Mouse (Mus musculus) mouse embryonic stem cell (cell line): ENCODE data around the gene Igfbpl1.

Experiments
- in situ Hi-C, 2 experiments: fragments of 300-500 bp; cut with MboI; formaldehyde crosslinking; loops; 1 replicate in 1 of 2; 3 replicates in 1 of 2; pipeline ENCODE4 v1.14.3; 2019 to 2020; ENCODE audit warnings: low sequenced_read_pairs in 2 of 2, low pct_unique_long_range_greater_than_20kb in 1 of 2, mixed read lengths in 1 of 2; ENCODE audit not compliant: unreplicated experiment in 1 of 2

Gene Igfbpl1

DNA sequence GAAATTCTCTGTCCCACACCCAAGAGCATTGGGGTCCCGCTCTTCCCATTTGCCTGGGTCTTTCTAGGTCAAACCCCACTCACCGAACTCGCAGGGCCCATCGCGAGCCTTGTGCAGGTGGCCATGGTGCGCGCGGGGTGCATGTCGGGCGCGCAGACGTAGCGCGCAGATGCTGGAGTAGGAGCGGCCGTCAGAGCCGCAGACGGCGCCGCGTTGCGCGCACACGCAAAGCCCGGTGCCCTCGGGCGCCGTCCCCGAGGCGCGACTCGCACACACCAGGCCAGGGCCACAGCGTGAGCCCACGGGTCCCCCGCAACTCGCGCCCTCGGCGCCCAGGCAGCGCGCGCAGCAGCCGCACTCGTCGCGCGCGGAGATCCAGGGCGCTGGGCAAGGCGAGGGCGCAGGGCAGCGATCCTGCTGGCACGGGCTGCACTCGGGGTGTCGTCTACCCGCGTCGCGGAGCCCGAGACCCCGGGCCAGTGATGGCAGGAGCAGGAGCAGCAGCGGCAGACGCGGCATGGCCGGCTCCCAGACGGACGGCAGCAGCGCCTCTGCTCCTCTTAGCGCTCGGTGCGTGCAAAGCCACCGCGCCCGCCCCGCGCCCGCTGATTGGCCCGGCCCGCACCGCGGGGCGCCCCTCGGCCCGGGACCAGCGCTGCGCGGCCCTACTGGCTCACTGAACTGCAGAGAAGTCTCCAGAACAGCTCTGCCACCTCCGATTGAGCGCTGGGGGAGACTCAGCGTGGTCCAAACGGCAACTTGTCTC is at the start of gene Igfbpl1:
Gene Igfbpl1 (minus strand): TSS at position 649 of the 766 bp plus-strand sequence.
- in situ Hi-C loops: no loop called here

DNA sequence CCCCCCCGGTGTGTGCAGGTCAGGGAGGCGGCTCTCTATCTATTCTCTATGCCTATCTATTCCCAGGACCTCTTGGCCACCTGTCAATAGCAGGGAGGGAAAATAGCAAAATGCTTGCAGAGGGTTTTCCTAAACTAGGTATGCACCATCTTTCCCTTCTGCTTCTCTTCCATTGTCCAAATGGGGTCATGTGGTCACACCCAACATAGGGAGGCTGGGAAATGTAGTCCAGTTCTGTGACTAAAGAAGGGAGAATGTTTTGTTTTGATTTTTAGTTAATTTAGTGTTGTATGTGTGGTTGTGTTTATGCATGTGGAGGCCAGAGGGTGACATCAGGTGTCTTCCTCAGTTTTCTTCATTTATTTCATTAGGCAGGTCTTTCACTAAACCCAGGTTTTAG is 45.4 kb upstream of the Igfbpl1 start:
- in situ Hi-C loops: no loop called here

DNA sequence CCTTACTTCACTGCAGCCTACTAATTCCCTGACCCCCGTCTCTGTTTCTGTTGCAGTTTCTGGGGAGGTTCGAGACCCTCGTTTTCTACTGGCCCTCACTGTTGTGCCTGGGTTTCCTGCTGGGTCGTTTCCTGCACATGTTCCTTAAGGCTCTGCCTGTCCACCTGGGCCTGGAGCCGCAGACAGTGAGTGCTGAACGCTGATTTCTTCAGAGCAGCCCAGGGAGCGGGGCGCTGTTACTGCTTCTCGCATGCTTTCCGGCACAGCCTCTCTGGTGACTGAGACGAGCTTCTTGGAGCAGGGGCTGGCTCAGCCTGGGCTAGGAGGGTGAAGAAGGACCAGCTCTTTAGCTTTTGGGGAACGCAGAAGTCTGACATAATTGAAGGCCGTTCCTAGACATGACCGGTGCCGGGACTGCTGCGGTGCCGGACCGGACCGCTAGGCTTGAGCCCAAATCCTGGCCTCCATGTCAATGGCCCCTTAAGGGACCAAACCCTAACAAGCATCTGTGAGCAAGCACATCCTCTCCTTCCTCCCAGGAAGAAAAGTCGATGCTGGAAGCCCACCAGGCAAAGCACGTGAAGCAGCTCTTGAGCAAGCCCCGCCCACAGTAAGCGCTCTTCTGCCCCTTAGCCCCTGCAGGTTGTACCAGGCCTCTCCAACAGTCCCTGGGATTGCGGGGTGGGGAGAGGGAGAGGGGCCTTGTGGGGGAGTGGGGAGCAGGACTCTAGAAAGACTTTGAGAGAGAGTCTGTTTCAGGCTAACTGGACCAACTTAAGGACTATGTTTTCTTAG is 42.5 kb upstream of the Igfbpl1 start:
- in situ Hi-C loops: no loop called here

DNA sequence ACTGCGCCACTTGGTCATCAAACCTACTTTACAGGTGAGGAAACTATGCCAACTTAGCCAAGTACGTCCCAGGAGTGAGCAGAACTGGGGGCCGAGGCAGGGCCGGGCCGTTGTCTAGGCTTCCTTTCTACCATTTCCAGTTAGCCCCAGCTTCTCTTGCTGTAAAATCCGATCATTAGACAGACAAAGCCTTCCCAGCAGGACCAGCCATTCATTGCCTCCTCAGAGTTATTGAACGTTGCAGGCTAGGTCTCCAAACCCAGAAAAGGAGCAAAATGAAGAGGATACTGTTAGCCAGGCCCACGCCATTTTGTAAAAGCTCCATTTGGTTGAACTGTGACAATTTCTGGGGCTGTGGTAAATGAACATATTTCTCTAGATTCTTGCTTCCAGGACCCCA is 40.7 kb upstream of the Igfbpl1 start:
- in situ Hi-C loops: no loop called here

DNA sequence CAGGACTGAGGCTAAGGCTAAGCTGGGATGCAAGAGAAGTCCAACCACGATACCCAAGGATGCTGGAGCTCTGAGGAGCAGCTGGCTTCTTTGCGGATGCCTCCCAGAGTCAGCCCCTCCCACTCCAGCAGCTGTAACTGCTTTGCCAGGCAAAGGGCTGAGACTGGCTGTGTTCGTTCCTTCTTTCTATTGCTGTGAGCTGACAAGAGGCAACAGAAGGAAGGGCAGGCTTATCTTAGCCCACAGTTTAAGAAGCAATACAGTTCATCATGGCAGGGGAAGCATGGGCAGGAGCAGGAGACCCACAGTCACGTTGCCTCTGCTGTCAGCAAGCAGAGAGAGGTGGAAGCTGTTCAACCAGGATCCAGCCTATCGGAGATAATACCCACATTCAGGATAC is 34.4 kb upstream of the Igfbpl1 start:
- in situ Hi-C loops: no loop called here

DNA sequence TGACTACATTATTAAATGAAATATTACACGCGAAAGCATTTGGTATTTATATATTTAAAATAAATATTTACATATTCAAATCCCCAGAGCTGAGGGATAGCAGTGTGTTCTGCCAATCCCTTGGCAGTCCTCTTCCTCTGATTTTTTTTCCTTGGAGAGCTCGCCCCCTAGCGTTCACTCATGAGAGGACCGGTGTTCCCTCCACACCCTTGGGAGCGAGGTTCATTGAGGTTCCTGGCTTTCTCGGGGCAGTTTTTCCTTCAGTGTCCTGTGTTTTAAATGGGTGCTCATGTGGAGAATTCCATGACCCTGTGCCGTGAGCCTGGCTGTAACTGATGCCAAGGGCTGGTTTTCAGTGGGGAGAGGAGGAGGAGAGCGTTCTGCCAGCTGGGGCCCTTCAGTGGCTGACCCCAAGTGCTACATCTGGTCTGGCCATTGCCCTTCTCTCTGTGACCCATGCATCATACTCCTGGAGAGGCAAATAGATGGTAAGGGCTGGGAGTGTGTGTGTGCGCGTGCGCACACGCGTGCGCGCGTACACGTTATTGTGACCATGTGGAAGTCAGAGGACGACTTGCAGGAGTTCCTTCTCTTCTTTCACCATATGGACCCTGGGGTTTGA is 29.2 kb upstream of the Igfbpl1 start:
- in situ Hi-C loops: no loop called here

DNA sequence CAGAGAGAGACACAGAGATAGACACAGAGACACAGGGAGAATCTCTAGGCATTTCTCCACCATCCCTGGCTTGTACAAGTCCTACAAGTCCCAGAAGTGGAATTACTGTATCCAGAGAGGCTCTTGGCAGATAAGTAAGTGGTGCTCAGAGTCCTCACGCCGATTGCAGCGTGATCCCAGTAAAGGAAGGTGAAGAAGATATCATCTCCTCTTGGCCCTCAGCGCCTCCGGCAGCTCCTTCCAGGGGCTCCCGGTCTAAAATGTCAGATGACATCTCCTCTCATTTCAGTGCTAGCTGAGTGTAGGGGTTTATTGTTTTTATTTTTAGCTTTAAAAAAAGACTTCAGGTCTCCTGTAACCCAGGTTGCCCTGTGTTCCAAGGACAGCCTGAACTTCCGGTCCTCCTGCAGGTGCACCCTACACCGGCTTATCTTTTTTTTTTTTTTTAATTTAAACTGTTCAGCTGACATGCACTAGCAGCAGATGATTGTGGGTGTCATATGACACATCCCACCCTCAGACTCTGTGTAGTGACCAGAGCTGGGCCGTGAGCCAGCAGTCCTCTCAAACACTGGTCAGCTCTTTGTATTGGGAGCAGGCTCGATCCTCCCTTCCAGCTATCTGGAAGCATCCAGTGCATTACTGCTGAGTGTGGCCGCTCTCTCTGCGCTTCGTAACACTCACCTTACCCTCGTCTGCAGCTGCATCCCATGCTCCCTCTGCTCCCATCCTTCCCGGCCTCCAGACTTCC is 26.9 kb upstream of the Igfbpl1 start:
- in situ Hi-C loops: no loop called here

DNA sequence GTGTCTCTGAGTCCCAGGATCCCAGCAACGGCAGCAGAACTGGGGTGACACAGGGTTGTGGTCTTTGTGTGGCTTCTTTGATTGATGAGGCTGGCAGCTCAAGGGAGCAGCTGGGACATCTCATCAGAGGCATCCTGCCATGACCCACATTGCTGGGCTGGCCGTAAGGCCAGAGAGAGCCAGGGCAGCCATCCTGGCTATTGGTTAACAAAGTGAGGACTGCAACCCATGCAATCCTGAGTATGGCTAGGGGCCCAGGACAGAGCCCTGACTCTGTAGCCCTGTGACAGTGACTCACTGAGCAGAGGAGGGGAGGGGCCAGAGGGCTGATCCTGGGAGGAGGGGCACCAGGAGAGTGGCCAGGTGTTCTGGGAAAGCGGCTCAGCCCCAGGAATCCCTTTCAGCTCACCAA is 24.9 kb upstream of the Igfbpl1 start:
- in situ Hi-C loops: no loop called here

DNA sequence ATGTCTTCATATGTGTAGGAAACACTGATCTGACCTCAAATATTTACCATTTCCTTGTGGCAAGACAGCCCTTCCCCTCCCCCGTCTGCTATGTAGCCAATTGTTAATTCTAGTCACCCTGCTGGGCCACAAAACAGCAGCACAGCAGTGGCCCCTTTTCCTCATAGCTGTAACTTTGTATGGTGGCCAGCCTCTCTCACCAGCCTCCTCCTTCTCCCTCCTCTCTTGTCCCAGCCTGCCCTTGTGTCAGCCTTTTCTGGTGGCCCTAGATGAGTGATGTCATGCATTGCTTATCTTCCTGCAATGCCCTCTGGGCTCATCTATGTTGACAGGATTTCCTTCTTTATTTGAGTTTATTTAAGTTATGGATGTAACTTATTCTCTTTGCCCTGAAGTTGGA is 22.7 kb upstream of the Igfbpl1 start:
- in situ Hi-C loops: no loop called here

DNA sequence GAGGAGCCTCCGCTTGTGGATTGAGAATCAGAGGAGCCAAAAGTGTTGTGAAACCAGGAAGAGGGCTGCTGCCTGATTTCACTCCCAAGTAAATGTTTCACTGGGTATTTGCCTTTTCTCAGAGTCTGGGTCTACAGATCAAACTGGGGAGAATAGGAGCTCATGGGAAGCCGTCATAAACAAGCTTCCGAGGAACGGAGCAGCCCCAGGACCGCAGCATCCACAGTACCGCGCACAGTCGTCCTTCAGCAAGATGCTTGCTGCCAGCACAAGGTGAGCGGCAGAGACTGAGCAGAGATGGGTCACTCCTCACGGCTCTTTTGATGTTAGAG is 22.1 kb upstream of the Igfbpl1 start:
- in situ Hi-C loops: no loop called here

DNA sequence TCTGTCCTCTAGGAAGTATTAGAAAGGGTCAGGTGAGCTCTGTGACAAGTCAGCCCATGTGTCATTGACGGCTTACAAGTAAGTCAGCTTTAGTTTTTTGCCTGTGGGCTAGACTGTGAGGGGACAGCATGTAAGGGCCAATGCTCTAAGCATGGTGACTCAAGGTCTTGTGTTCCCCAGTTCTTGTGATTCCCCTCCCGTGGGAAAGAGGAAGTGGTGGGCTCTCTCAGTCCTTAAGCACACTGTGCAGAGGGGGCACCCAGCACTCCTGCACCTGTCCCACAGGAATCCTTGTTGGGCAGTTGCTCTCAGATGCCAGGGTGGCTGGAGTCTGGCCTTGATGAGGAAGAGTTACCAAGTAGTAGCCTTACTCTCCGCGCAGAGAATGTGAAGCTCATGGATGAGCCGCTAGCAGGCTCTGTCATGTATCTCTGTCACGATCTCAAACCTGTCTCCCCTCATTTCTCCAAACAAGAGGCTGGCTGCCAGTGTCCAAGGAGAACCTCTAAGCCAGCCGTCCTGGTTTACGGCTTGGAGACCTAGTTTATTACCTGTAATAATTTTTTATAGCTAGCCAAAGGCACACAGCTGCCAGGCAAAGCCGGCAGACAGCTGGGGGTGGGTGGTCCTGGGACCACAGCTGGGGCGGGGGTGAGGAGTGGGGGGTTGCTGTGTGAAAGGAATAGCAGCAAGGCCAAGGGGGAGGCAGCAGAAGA is 21.5 kb upstream of the Igfbpl1 start, which contains the start of gene Stra6l:
Gene Stra6l (plus strand): TSS at position 556 of the 716 bp plus-strand sequence.
- in situ Hi-C loops: no loop called here

DNA sequence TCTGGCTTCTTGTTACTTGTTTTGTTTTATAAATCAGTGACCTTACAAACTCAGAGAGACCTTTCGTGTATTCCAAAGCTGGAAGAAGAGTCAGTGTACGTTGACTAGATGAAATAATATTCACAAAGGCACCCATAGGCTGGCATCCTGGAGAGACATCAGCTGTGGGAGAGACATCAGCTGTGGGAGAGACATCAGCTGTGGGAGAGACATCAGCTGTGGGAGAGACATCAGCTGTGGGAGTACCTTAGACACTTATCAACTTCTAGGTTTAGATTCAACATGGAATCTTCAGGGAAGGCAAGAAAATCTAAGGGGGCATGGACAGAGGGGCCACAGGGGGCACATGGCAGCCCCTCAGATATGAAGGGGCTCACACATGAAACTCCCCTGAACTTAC is 19.5 kb upstream of the Igfbpl1 start:
- in situ Hi-C loops: no loop called here

DNA sequence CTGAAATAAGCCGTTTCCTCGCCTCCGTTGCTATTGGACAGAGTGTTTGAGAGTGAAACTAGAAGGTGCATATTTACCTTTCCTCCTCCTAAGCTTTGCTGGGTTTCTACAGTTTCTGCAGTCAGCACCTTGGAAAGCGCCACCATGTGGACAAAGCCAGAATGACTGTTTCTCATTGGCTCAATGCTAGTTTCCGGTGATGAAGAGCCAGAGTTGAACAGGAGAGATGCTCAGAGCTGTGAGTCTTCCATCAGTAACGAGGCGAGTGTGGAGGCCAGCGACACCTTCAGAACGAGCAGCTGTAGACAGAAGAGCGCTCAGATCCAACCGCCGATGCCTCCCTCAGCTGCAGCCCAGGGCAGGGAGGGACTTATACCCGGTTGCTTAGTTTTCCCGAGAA is 17.6 kb upstream of the Igfbpl1 start:
- in situ Hi-C loops: no loop called here

DNA sequence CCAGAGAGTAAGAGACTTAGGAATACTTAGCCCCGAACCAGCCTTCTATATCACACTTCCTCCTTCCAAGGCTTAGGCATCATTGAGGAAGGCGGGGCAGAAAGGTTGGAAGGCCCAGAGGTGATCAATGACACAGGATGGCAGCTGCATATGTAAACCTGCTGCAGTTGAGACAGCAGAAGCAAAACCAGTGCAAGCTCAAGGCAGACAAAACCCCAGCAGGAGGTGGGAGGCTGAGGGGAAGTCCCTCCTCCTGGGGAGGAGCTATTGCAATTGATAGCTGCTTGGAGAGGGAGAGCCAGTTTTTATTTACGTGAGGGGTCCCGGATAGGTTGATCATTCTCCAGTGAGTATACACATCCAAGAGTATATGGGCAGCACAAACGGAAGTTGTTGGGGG is 6.7 kb upstream of the Igfbpl1 start:
- in situ Hi-C loops: no loop called here

DNA sequence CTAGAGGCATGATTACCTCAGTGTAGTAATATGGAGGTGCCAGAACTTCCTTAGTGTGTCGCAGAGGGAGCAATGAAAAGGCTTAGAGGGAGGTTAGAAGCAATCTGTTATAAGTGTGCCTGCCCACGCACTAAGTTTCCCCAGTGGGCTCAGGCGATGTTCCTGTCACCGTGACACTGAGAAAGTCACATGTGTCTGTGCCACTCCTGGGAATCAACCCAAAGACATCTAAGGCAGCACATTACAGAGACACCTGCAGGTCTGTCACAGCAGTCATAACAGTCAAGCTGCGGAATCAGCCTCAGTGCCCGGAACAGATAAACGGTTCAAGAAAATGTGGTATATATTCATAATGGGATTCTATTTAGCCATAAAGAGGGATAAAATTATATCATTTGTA is 5.3 kb upstream of the Igfbpl1 start:
- in situ Hi-C loops: no loop called here

DNA sequence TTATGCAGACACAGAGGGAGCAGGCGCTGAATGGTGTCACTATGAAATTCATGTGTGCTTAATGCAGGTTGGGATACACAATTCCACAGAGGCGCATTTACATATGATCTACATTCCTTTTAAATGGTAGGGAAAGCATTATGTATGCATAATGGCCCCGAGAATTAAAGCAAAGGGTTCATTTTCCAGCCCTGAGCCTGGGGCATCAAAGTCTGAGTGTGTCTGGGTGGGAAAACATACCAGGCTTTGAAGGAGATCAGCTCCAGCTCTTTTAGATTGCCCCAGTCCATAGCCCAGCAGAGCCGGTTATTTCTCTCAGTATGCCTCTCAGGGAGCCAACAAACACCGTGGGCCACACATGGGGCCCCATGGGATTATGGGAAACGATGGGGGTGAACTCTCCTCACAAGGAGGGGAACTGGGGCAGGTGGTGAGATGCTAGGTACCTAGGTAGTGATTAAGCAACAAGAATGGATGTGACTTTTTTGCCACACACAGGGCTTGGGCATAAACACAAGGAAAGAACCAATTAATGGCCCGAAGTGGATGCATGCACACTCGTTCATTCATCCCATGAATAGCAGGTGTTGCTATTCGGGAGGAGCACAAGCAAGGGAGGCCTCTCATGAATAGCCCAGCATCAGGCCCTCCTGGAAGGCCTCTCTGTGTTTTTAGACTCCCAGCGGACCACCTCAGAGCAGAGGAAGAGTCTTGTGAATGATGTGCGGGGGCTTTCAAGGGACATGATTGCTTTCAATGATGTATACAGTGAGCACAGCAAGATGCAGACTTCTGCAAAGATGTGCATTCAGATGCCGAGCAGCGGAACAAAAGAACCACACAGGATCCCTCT is 3.4 kb upstream of the Igfbpl1 start:
- in situ Hi-C loops: no loop called here

DNA sequence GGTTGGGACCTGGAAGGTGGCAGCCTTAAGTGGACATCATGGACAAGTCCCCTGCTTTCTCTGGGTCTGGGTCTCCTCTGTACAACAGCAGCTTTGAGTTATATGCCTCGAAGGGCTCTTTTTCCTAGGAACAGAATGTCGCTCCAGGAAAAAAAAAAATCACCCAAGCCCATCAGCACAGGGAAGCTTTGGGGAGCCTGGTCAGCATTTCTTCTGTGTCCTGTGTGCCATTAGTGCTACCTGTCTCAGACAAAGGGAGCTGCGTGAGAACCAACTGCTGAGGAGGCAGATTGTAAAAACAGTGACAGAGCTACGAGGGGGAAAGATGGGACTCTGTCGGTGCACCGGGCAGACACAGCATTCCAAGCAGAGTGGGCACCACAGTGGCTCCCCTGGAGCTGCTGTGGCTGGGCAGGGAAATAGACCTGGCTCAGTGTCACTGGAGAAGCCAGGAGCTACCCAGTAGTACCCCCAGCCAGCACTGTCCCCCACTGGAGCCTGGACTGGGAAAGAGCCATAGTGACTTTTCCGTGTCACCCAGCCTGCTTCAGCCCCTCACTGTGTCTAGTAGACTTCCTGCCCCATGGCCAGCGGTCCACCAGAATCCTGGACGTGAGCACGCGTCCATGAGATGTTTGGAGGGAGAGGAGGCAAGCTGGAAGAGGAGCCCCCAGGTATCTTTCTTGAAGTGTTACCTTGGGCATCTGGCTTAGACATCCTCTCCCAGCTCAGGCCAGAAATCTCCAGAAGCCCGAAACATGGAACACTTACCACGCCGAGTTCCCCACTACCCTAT is 1.8 kb downstream of the Igfbpl1 start:
- in situ Hi-C loops: no loop called here
